Mouse (Mus musculus) MEL (cell line): ENCODE data around the gene Prdm16.

Experiments used
- CTCF ChIP-seq, 3 experiments: IDR thresholded peaks in 2 of 3; conservative IDR thresholded peaks in 1 of 3; 2 replicates each; pipeline ENCODE4 v1.5.1; 2011 to 2012; ENCODE audit warnings: low read length in 3 of 3, low read depth in 2 of 3, mild to moderate bottlenecking in 2 of 3, improper control_type of control experiment in 1 of 3, inconsistent platforms in 1 of 3, mixed read lengths in 1 of 3, moderate library complexity in 1 of 3; ENCODE audit not compliant: control insufficient read depth in 1 of 3, insufficient read depth in 1 of 3, poor library complexity in 1 of 3, severe bottlenecking in 1 of 3
- GATA1 ChIP-seq: IDR thresholded peaks from 2 replicates; pipeline ENCODE4 v1.6.1; 2011; ENCODE audit warnings: low read depth, low read length, improper control_type of control experiment
- USF1 ChIP-seq: IDR thresholded peaks from 2 replicates; pipeline ENCODE4 v1.6.1; 2014; ENCODE audit warnings: low read depth, mild to moderate bottlenecking, inconsistent platforms, low read length, improper control_type of control experiment, moderate library complexity

DNA sequence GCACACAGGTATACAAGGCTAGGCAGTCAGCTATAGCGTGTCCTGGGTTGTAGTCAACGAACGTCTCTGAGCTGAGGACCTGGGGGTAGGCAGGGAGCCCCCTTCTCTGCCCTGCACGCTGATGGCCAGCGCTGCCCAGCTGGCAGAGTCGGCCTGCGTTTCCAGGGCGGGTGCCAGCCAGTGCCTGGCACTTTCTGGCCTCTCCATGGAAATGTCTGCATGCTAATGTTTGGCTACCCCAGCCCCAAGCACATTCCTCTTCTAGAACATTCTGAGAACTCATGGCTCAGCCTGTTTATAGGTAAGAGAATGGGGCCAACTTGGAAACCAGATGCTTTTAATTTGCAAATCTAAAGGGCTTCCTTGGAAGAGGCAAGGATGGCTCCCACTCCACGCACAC, 186.2 kb downstream of the Prdm16 start:
- TF ChIP-seq CTCF (IDR thresholded peaks at IDR 0.05 in 2 of 3, conservative IDR thresholded peaks at IDR 0.05 in 1 of 3; ENCODE audit: control insufficient read depth in 1 of 3, insufficient read depth in 1 of 3, low read depth in 2 of 3, low read length in 3 of 3, poor library complexity in 1 of 3, severe bottlenecking in 1 of 3) (no peak), GATA1 (no peak), USF1 (no peak)
